Mouse (Mus musculus): Measurements from ENCODE around the gene Mybl2.

GRCm38 (mm10) chr2:163007299-163007698, 47.2 kb upstream of the Mybl2 start:
- no peak for TF ChIP-seq CTCF (IDR thresholded peaks at IDR 0.05; ENCODE audit: low read depth)
- TF ChIP-seq EP300 (optimal IDR thresholded peaks at IDR 0.05), result no peak
